Comparison of ENCODE assay signal across 8 mouse cellular contexts in genomic region chr9:44096536-44096935, GRCm38 (mm10). TPM values are rescaled to one million over a fixed set of nuclear protein-coding genes. Genes with fewer than 3 reads are reported as not detected.
A peak's percentile ranks its signal among the peaks of the same experiment; 100 is the strongest.
DNase-seq lines count a peak whose midpoint lies in the region; ATAC-seq and TF ChIP-seq lines count a peak whose summit lies in the region.
"Had no signal": no experiment of that assay in that cellular context is flagged by ENCODE, and none has a peak within 500 bp of the region (broad histone marks: within the 10 kb centered on the region; RNA-seq: fewer than 3 reads in every experiment).

No protein-coding gene starts in this region.

- no peak overlapping the region for H3K4me2 ChIP-seq in lung, postnatal 0 days (replicated peaks; ENCODE audit: low read depth, low read length)
- H3K4me2 ChIP-seq in forebrain, postnatal 0 days (ENCODE audit: low read depth) = no peak overlapping the region
- H3K4me2 ChIP-seq in kidney, embryonic 15.5 days = no peak overlapping the region

- 49% methylated on average over 9 of the region's 9 CpGs for WGBS in lung, postnatal 0 days
- WGBS in forebrain, postnatal 0 days = 10% methylated on average over 9 of the region's 9 CpGs
- 47% methylated on average over 9 of the region's 9 CpGs for WGBS in kidney, embryonic 15.5 days

- no peak for TF ChIP-seq EP300 in lung, postnatal 0 days (IDR thresholded peaks at IDR 0.05)

- no peak overlapping the region for H3K27ac ChIP-seq in lung, postnatal 0 days (ENCODE audit: low read length)
- H3K27ac ChIP-seq in forebrain, postnatal 0 days (ENCODE audit: low read depth, low read length) = peak overlapping the region; percentile 47
- H3K27ac ChIP-seq in kidney, embryonic 15.5 days = 0 out of 2 replicates have a peak overlapping the region, but pooled peaks have one; percentile 14

- no peaks in the 10 kb centered on the region for H3K27me3 ChIP-seq in lung, postnatal 0 days (replicated peaks; ENCODE audit: insufficient read depth, low read length)
- no peaks in the 10 kb centered on the region for H3K27me3 ChIP-seq in forebrain, postnatal 0 days (ENCODE audit: insufficient read depth, low read length)
- no peaks in the 10 kb centered on the region for H3K27me3 ChIP-seq in kidney, embryonic 15.5 days
- H3K27me3 ChIP-seq: megakaryocyte, embryonic 14.5 days had no signal

- H3K36me3 ChIP-seq in lung, postnatal 0 days (ENCODE audit: insufficient read depth, low read length) = no peaks in the 10 kb centered on the region
- 0 out of 2 replicates have a peak, but pooled peaks cover 9% of the 10 kb centered on the region for H3K36me3 ChIP-seq in forebrain, postnatal 0 days (ENCODE audit: insufficient read depth)
- peaks cover 28% of the 10 kb centered on the region for H3K36me3 ChIP-seq in kidney, embryonic 15.5 days

- H3K4me3 ChIP-seq in lung, postnatal 0 days (ENCODE audit: low read depth, low read length) = no peak overlapping the region
- no peak overlapping the region for H3K4me3 ChIP-seq in forebrain, postnatal 0 days (ENCODE audit: low read depth, low read length)
- H3K4me3 ChIP-seq in kidney, embryonic 15.5 days (replicated peaks) = no peak overlapping the region
- H3K4me3 ChIP-seq: megakaryocyte, embryonic 14.5 days had no signal

- no peaks in the 10 kb centered on the region for H3K9me3 ChIP-seq in lung, postnatal 0 days (ENCODE audit: low read length)
- no peaks in the 10 kb centered on the region for H3K9me3 ChIP-seq in forebrain, postnatal 0 days (ENCODE audit: low read length)
- H3K9me3 ChIP-seq in kidney, embryonic 15.5 days (replicated peaks) = no peaks in the 10 kb centered on the region
- H3K9me3 ChIP-seq: megakaryocyte, embryonic 14.5 days had no signal

- no peaks in the 10 kb centered on the region for H3K4me1 ChIP-seq in lung, postnatal 0 days (ENCODE audit: insufficient read depth, low read depth, low read length)
- no peaks in the 10 kb centered on the region for H3K4me1 ChIP-seq in forebrain, postnatal 0 days (ENCODE audit: insufficient read depth)
- peaks cover 16% of the 10 kb centered on the region for H3K4me1 ChIP-seq in kidney, embryonic 15.5 days

- no peak for DNase-seq in lung, postnatal 0 days (ENCODE audit: low spot score)
- DNase-seq in lung, postnatal 36 days = no peak
- peak; percentile 79 for DNase-seq in forebrain, postnatal 0 days
- DNase-seq in right cerebral cortex, postnatal 25 days = peak; percentile 66
- DNase-seq in thymus, adult 18-20 months = no peak
- DNase-seq in gastrocnemius, postnatal 36 days = no peak

- no peak for TF ChIP-seq CTCF in lung, postnatal 0 days (IDR thresholded peaks at IDR 0.05)
- TF ChIP-seq CTCF in forebrain, postnatal 0 days (IDR thresholded peaks at IDR 0.05; ENCODE audit: low read depth) = peak; percentile 28; the same call in 1 of the 2 replicates

- H3K9ac ChIP-seq in lung, postnatal 0 days (replicated peaks; ENCODE audit: low read depth) = no peak overlapping the region
- H3K9ac ChIP-seq in forebrain, postnatal 0 days = peak overlapping the region; percentile 11; the same call in 1 of the 2 replicates
- H3K9ac ChIP-seq in kidney, embryonic 15.5 days = no peak overlapping the region

- intact Hi-C loops in gastrocnemius, postnatal 36 days (cut with DNase I) = no loop called here

- peak; percentile 23; the same call in 1 of the 2 replicates for ATAC-seq in lung, postnatal 0 days
- ATAC-seq in forebrain, postnatal 0 days = peak; percentile 87
- no peak for ATAC-seq in kidney, embryonic 15.5 days (replicated peaks; ENCODE audit: low FRiP score)

RNA-seq across cellular contexts. Expression of gene Mfrp, which starts 5.0 kb away (rescaled TPM):
- 0.08 TPM in 1 of 2 replicates, not detected in the other for polyA plus RNA-seq in lung, postnatal 0 days (2015; fragmentation: Nextera tagmentation; extraction: Ambion mirVana)
- 0.67 and 1.2 TPM in 2 replicates for total RNA-seq in forebrain, postnatal 0 days (2014; rRNA removed)
- polyA plus RNA-seq in forebrain, postnatal 0 days (2015; fragmentation: Nextera tagmentation; extraction: Ambion mirVana) = 0.08 and 0.13 TPM in 2 replicates
- polyA plus RNA-seq in kidney, embryonic 15.5 days (2015; fragmentation: Nextera tagmentation; extraction: Ambion mirVana) = 0.13 TPM in 1 of 2 replicates, not detected in the other
- not detected for total RNA-seq in gastrocnemius, postnatal 36 days (2021)

RNA-seq across cellular contexts. Expression of gene C1qtnf5, which starts 10.5 kb away (rescaled TPM):
- polyA plus RNA-seq in lung, postnatal 0 days (2015; fragmentation: Nextera tagmentation; extraction: Ambion mirVana) = 9.8 and 10.3 TPM in 2 replicates
- 17.3 and 18.4 TPM in 2 replicates for total RNA-seq in forebrain, postnatal 0 days (2014; rRNA removed)
- 8.7 and 9.3 TPM in 2 replicates for polyA plus RNA-seq in forebrain, postnatal 0 days (2015; fragmentation: Nextera tagmentation; extraction: Ambion mirVana)
- 4.5 and 5.2 TPM in 2 replicates for polyA plus RNA-seq in kidney, embryonic 15.5 days (2015; fragmentation: Nextera tagmentation; extraction: Ambion mirVana)
- 1 to 10 TPM; 6.7 to 9.6 TPM for total RNA-seq in gastrocnemius, postnatal 36 days (2021)

RNA-seq across cellular contexts. Expression of gene Gm49380, which starts 16.8 kb away (rescaled TPM):
- 0.29 and 0.30 TPM in 2 replicates for polyA plus RNA-seq in lung, postnatal 0 days (2015; fragmentation: Nextera tagmentation; extraction: Ambion mirVana)
- total RNA-seq in forebrain, postnatal 0 days (2014; rRNA removed) = 0.81 TPM in 1 of 2 replicates, not detected in the other
- polyA plus RNA-seq in forebrain, postnatal 0 days (2015; fragmentation: Nextera tagmentation; extraction: Ambion mirVana) = 0.11 TPM in 1 of 2 replicates, not detected in the other
- 0.17 and 0.21 TPM in 2 replicates for polyA plus RNA-seq in kidney, embryonic 15.5 days (2015; fragmentation: Nextera tagmentation; extraction: Ambion mirVana)
- total RNA-seq in gastrocnemius, postnatal 36 days (2021) = 1 to 10 TPM in 1 of 2 experiments, under 1 TPM in 1; 0.57 to 1.3 TPM

RNA-seq across cellular contexts. Expression of gene Rnf26, which starts 16.8 kb away (rescaled TPM):
- 18.8 and 19.0 TPM in 2 replicates for polyA plus RNA-seq in lung, postnatal 0 days (2015; fragmentation: Nextera tagmentation; extraction: Ambion mirVana)
- 11.0 and 16.0 TPM in 2 replicates for total RNA-seq in forebrain, postnatal 0 days (2014; rRNA removed)
- 36.8 and 38.8 TPM in 2 replicates for polyA plus RNA-seq in forebrain, postnatal 0 days (2015; fragmentation: Nextera tagmentation; extraction: Ambion mirVana)
- 70.9 and 78.3 TPM in 2 replicates for polyA plus RNA-seq in kidney, embryonic 15.5 days (2015; fragmentation: Nextera tagmentation; extraction: Ambion mirVana)
- total RNA-seq in gastrocnemius, postnatal 36 days (2021) = 1 to 10 TPM; 2.1 to 3.6 TPM

RNA-seq across cellular contexts. Expression of gene Usp2, which starts 29.7 kb away (rescaled TPM):
- 11.0 TPM in 2 replicates for polyA plus RNA-seq in lung, postnatal 0 days (2015; fragmentation: Nextera tagmentation; extraction: Ambion mirVana)
- 10.5 and 16.6 TPM in 2 replicates for total RNA-seq in forebrain, postnatal 0 days (2014; rRNA removed)
- polyA plus RNA-seq in forebrain, postnatal 0 days (2015; fragmentation: Nextera tagmentation; extraction: Ambion mirVana) = 14.9 and 20.2 TPM in 2 replicates
- polyA plus RNA-seq in kidney, embryonic 15.5 days (2015; fragmentation: Nextera tagmentation; extraction: Ambion mirVana) = 31.9 and 36.8 TPM in 2 replicates
- total RNA-seq in gastrocnemius, postnatal 36 days (2021) = 100 to 1,000 TPM; 236 to 254 TPM

Comparison
In these comparisons a context has a peak if more than half of its experiments do, and no peak if none do; other contexts are left out.
1. DNase-seq: peak in forebrain, postnatal 0 days (single experiment) and right cerebral cortex, postnatal 25 days (single experiment); none in lung, postnatal 0 days (single experiment), lung, postnatal 36 days (single experiment), thymus, adult 18-20 months (0 of 2) and gastrocnemius, postnatal 36 days (0 of 2).